Mouse (Mus musculus): ENCODE data around the gene Dab2. TPM values are rescaled to one million over a fixed set of nuclear protein-coding genes. Genes with fewer than 3 reads are reported as not detected.

The Dab2 gene
- polyA plus RNA-seq, 1 experiment from 2014 or later: 47.5 TPM

GRCm38 (mm10) chr15:6376785-6377184 is 77.2 kb downstream of the Dab2 start:
- no peaks in the 10 kb centered on the region for H3K9me3 ChIP-seq (ENCODE audit: control insufficient read depth, low read length)
- H3K27ac ChIP-seq (ENCODE audit: low read depth): no peak overlapping the region
- no peaks in the 10 kb centered on the region; the same call in 1 of the 2 replicates for H3K4me1 ChIP-seq (replicated peaks; ENCODE audit: control insufficient read depth, insufficient read depth, low read length)
- no peaks in the 10 kb centered on the region for H3K36me3 ChIP-seq (ENCODE audit: control insufficient read depth, insufficient read depth, low read length)
- no peak for ATAC-seq (replicated peaks; ENCODE audit: low FRiP score, low TSS enrichment, low read depth)
- no peaks in the 10 kb centered on the region for H3K27me3 ChIP-seq (replicated peaks; ENCODE audit: control insufficient read depth, insufficient read depth, low read length)
- no peak overlapping the region for H3K4me3 ChIP-seq (ENCODE audit: low read depth, low read length)
- H3K9ac ChIP-seq (ENCODE audit: low read length): no peak overlapping the region
- WGBS: 80% methylated on average over 11 of the region's 11 CpGs
- no peak overlapping the region for H3K4me2 ChIP-seq (ENCODE audit: low read length)
- no peak for DNase-seq (ENCODE audit: low spot score)

GRCm38 (mm10) chr15:6384027-6384426 is 84.4 kb downstream of the Dab2 start:
- whole genome bisulfite sequencing: 13% methylated on average over 6 of the region's 6 CpGs
- H3K9me3 ChIP-seq (ENCODE audit: control insufficient read depth, low read length): no peaks in the 10 kb centered on the region
- DNase-seq (ENCODE audit: low spot score) (peak; percentile 57), ATAC-seq (replicated peaks; ENCODE audit: low FRiP score, low TSS enrichment, low read depth) (no peak)
- H3K9ac ChIP-seq (ENCODE audit: low read length): no peak overlapping the region
- H3K4me1 ChIP-seq (replicated peaks; ENCODE audit: control insufficient read depth, insufficient read depth, low read length): peaks cover 18% of the 10 kb centered on the region
- H3K27me3 ChIP-seq (replicated peaks; ENCODE audit: control insufficient read depth, insufficient read depth, low read length): no peaks in the 10 kb centered on the region
- H3K4me3 ChIP-seq (ENCODE audit: low read depth, low read length): no peak overlapping the region
- no peaks in the 10 kb centered on the region for H3K36me3 ChIP-seq (ENCODE audit: control insufficient read depth, insufficient read depth, low read length)
- peak overlapping the region; percentile 57; the same call in 1 of the 2 replicates for H3K27ac ChIP-seq (ENCODE audit: low read depth)
- peak overlapping the region; percentile 37 for H3K4me2 ChIP-seq (ENCODE audit: low read length)

- DNase-seq (ENCODE audit: low spot score) (no peak), ATAC-seq (replicated peaks; ENCODE audit: low FRiP score, low TSS enrichment, low read depth) (no peak)
- H3K36me3 ChIP-seq (ENCODE audit: control insufficient read depth, insufficient read depth, low read length): no peaks in the 10 kb centered on the region
- H3K27me3 ChIP-seq (replicated peaks; ENCODE audit: control insufficient read depth, insufficient read depth, low read length): no peaks in the 10 kb centered on the region
- no peak overlapping the region for H3K27ac ChIP-seq (ENCODE audit: low read depth)
- peaks cover 21% of the 10 kb centered on the region for H3K4me1 ChIP-seq (replicated peaks; ENCODE audit: control insufficient read depth, insufficient read depth, low read length)
- no peaks in the 10 kb centered on the region for H3K9me3 ChIP-seq (ENCODE audit: control insufficient read depth, low read length)
- WGBS: 37% methylated on average over 1 of the region's 1 CpGs
- no peak overlapping the region for H3K4me3 ChIP-seq (ENCODE audit: low read depth, low read length)
- H3K9ac ChIP-seq (ENCODE audit: low read length): no peak overlapping the region
- no peak overlapping the region for H3K4me2 ChIP-seq (ENCODE audit: low read length)
These were observed 85.7 kb downstream of the Dab2 start for GRCm38 (mm10) chr15:6385241-6385640.

- Histone ChIP-seq H3K4me3 (ENCODE audit: low read depth, low read length) (peak overlapping the region; percentile 57), H3K36me3 (ENCODE audit: control insufficient read depth, insufficient read depth, low read length) (no peaks in the 10 kb centered on the region), H3K9ac (ENCODE audit: low read length) (peak overlapping the region; percentile 54), H3K27me3 (replicated peaks; ENCODE audit: control insufficient read depth, insufficient read depth, low read length) (no peaks in the 10 kb centered on the region), H3K27ac (ENCODE audit: low read depth) (peak overlapping the region; percentile 14), H3K4me2 (ENCODE audit: low read length) (peak overlapping the region; percentile 63), H3K4me1 (replicated peaks; ENCODE audit: control insufficient read depth, insufficient read depth, low read length) (peaks cover 25% of the 10 kb centered on the region), H3K9me3 (ENCODE audit: control insufficient read depth, low read length) (no peaks in the 10 kb centered on the region)
- ATAC-seq (replicated peaks; ENCODE audit: low FRiP score, low TSS enrichment, low read depth) (peak; percentile 95), DNase-seq (ENCODE audit: low spot score) (peak; percentile 89)
- WGBS: 3% methylated on average over 49 of the region's 49 CpGs
These were observed 86.8 kb downstream of the Dab2 start for GRCm38 (mm10) chr15:6386159-6386951.

- 0 out of 2 replicates have a peak, but pooled peaks have one; percentile 49 for ATAC-seq (replicated peaks; ENCODE audit: low FRiP score, low TSS enrichment, low read depth)
- peak; percentile 62 for DNase-seq (ENCODE audit: low spot score)
- Histone ChIP-seq H3K27ac (ENCODE audit: low read depth) (peak overlapping the region; percentile 14), H3K9ac (ENCODE audit: low read length) (peak overlapping the region; percentile 54), H3K4me3 (ENCODE audit: low read depth, low read length) (peak overlapping the region; percentile 57), H3K36me3 (ENCODE audit: control insufficient read depth, insufficient read depth, low read length) (no peaks in the 10 kb centered on the region), H3K4me1 (replicated peaks; ENCODE audit: control insufficient read depth, insufficient read depth, low read length) (peaks cover 25% of the 10 kb centered on the region), H3K4me2 (ENCODE audit: low read length) (peak overlapping the region; percentile 63), H3K27me3 (replicated peaks; ENCODE audit: control insufficient read depth, insufficient read depth, low read length) (no peaks in the 10 kb centered on the region), H3K9me3 (ENCODE audit: control insufficient read depth, low read length) (no peaks in the 10 kb centered on the region)
- 4% methylated on average over 19 of the region's 19 CpGs for WGBS
These were observed 87.6 kb downstream of the Dab2 start for GRCm38 (mm10) chr15:6386961-6387728.

- H3K4me3 ChIP-seq (ENCODE audit: low read depth, low read length): peak overlapping the region; percentile 57
- WGBS: 8% methylated on average over 6 of the region's 6 CpGs
- H3K9ac ChIP-seq (ENCODE audit: low read length): peak overlapping the region; percentile 54
- no peaks in the 10 kb centered on the region for H3K27me3 ChIP-seq (replicated peaks; ENCODE audit: control insufficient read depth, insufficient read depth, low read length)
- DNase-seq (ENCODE audit: low spot score) (no peak), ATAC-seq (replicated peaks; ENCODE audit: low FRiP score, low TSS enrichment, low read depth) (no peak)
- H3K9me3 ChIP-seq (ENCODE audit: control insufficient read depth, low read length): no peaks in the 10 kb centered on the region
- H3K27ac ChIP-seq (ENCODE audit: low read depth): peak overlapping the region; percentile 14; the same call in 1 of the 2 replicates
- no peaks in the 10 kb centered on the region for H3K36me3 ChIP-seq (ENCODE audit: control insufficient read depth, insufficient read depth, low read length)
- peak overlapping the region; percentile 63 for H3K4me2 ChIP-seq (ENCODE audit: low read length)
- peaks cover 25% of the 10 kb centered on the region for H3K4me1 ChIP-seq (replicated peaks; ENCODE audit: control insufficient read depth, insufficient read depth, low read length)
These were observed 88.1 kb downstream of the Dab2 start for GRCm38 (mm10) chr15:6387729-6388070.

GRCm38 (mm10) chr15:6388146-6388545 is 88.6 kb downstream of the Dab2 start:
- no peak for ATAC-seq (replicated peaks; ENCODE audit: low FRiP score, low TSS enrichment, low read depth)
- DNase-seq (ENCODE audit: low spot score): no peak
- Histone ChIP-seq H3K36me3 (ENCODE audit: control insufficient read depth, insufficient read depth, low read length) (no peaks in the 10 kb centered on the region), H3K9ac (ENCODE audit: low read length) (peak overlapping the region; percentile 54), H3K27ac (ENCODE audit: low read depth) (peak overlapping the region; percentile 14; the same call in 1 of the 2 replicates), H3K4me3 (ENCODE audit: low read depth, low read length) (peak overlapping the region; percentile 57), H3K4me1 (replicated peaks; ENCODE audit: control insufficient read depth, insufficient read depth, low read length) (peaks cover 25% of the 10 kb centered on the region), H3K4me2 (ENCODE audit: low read length) (peak overlapping the region; percentile 63), H3K27me3 (replicated peaks; ENCODE audit: control insufficient read depth, insufficient read depth, low read length) (no peaks in the 10 kb centered on the region), H3K9me3 (ENCODE audit: control insufficient read depth, low read length) (no peaks in the 10 kb centered on the region)
- 36% methylated on average over 3 of the region's 3 CpGs for WGBS

GRCm38 (mm10) chr15:6388631-6389030 is 89.0 kb downstream of the Dab2 start:
- Histone ChIP-seq H3K27me3 (replicated peaks; ENCODE audit: control insufficient read depth, insufficient read depth, low read length) (no peaks in the 10 kb centered on the region), H3K9me3 (ENCODE audit: control insufficient read depth, low read length) (no peaks in the 10 kb centered on the region), H3K4me1 (replicated peaks; ENCODE audit: control insufficient read depth, insufficient read depth, low read length) (peaks cover 25% of the 10 kb centered on the region), H3K9ac (ENCODE audit: low read length) (no peak overlapping the region), H3K36me3 (ENCODE audit: control insufficient read depth, insufficient read depth, low read length) (no peaks in the 10 kb centered on the region; the same call in 1 of the 2 replicates), H3K27ac (ENCODE audit: low read depth) (no peak overlapping the region), H3K4me3 (ENCODE audit: low read depth, low read length) (0 out of 2 replicates have a peak overlapping the region, but pooled peaks have one; percentile 57), H3K4me2 (ENCODE audit: low read length) (peak overlapping the region; percentile 63)
- WGBS: 89% methylated on average over 7 of the region's 7 CpGs
- DNase-seq (ENCODE audit: low spot score) (no peak), ATAC-seq (replicated peaks; ENCODE audit: low FRiP score, low TSS enrichment, low read depth) (no peak)

Data from intestine, embryonic 14.5 days (tissue).